Mouse (Mus musculus) liver, postnatal 0 days (tissue): ENCODE measurements around the gene Spty2d1.

Experiments
- CTCF ChIP-seq: sonication (generic); IDR thresholded peaks from 2 replicates; pipeline ENCODE4 v1.5.1; 2016; ENCODE audit warnings: antibody characterized with exemption, low read depth
- EP300 ChIP-seq: IDR thresholded peaks from 2 replicates; pipeline ENCODE4 v1.6.1; 2016; ENCODE audit warnings: antibody characterized with exemption, low read depth, mild to moderate bottlenecking

- TF ChIP-seq CTCF (no peak), EP300 (no peak)
Measured at GRCm38 (mm10) chr7:46987073-46987472, 21.1 kb downstream of the Spty2d1 start.
